Mouse (Mus musculus): ENCODE data around the gene Stpg3. TPM values are rescaled to one million over a fixed set of nuclear protein-coding genes. Genes with fewer than 3 reads are reported as not detected.

Gene Stpg3
- polyA plus RNA-seq, 1 experiment from 2014 or later = not detected

DNA sequence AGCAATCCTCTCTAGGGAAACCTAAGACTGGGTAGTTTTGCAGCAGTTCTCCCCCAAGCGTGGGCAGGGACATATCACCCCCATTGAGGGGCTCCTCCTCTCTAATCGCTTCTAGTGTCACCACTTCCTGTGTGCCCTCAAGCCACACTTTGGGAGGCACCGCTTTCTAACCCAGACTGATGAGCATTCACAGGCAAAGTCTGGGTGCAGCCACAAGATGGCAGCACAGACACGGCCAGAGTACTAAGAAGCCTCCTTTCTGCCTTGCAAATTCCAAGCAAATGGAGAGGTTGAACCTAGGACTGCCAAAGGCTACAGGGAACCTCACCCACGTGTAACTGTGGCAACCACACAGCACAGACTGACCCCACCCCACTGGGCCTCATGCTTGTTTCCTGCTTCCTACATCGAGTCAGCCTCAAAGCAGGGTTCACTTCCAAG is 21.1 kb downstream of the Stpg3 start:
- no peak overlapping the region for H3K27ac ChIP-seq (ENCODE audit: low read depth, low read length)
- H3K4me2 ChIP-seq (ENCODE audit: low read length) = no peak overlapping the region
- ATAC-seq = peak; percentile 75
- 0% methylated on average over 6 of the region's 6 CpGs for WGBS
- H3K9me3 ChIP-seq (ENCODE audit: control insufficient read depth, low read length) = no peaks in the 10 kb centered on the region
- H3K4me3 ChIP-seq (ENCODE audit: low read length) = no peak overlapping the region
- no peaks in the 10 kb centered on the region for H3K4me1 ChIP-seq (ENCODE audit: control insufficient read depth, insufficient read depth, low read depth, low read length)
- H3K27me3 ChIP-seq (replicated peaks; ENCODE audit: control insufficient read depth, insufficient read depth, low read length) = peaks cover 23% of the 10 kb centered on the region
- H3K9ac ChIP-seq (ENCODE audit: low read depth, low read length) = 0 out of 2 replicates have a peak overlapping the region, but pooled peaks have one; percentile 12
- H3K36me3 ChIP-seq (ENCODE audit: control insufficient read depth, insufficient read depth, low read length) = no peaks in the 10 kb centered on the region

DNA sequence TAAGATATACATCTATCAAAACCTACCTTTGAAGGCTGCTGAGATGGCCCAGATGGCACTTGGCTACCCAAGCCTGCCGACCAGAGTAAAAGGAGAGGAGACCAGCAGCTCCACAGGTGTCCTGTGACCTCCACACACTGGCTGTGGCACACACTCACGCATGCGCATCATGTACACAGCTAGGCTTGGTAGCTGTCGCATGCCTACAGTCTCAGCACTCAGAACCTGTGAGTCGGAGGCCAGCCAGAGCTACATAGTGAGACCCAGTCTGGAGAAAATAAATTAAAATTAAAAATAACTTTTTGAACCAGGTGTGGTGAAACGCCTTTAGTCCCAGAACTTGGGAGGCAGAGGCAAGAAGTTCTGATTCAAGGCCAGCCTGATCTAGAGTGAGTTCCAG is 26.6 kb downstream of the Stpg3 start:
- H3K9me3 ChIP-seq (ENCODE audit: control insufficient read depth, low read length) = no peaks in the 10 kb centered on the region
- no peak overlapping the region for H3K4me3 ChIP-seq (ENCODE audit: low read length)
- no peaks in the 10 kb centered on the region for H3K27me3 ChIP-seq (replicated peaks; ENCODE audit: control insufficient read depth, insufficient read depth, low read length)
- no peaks in the 10 kb centered on the region for H3K36me3 ChIP-seq (ENCODE audit: control insufficient read depth, insufficient read depth, low read length)
- WGBS = 79% methylated on average over 6 of the region's 6 CpGs
- H3K4me2 ChIP-seq (ENCODE audit: low read length) = no peak overlapping the region
- H3K4me1 ChIP-seq (ENCODE audit: control insufficient read depth, insufficient read depth, low read depth, low read length) = peaks cover 11% of the 10 kb centered on the region; the same call in 1 of the 2 replicates
- ATAC-seq = no peak
- no peak overlapping the region for H3K9ac ChIP-seq (ENCODE audit: low read depth, low read length)
- H3K27ac ChIP-seq (ENCODE audit: low read depth, low read length) = no peak overlapping the region

DNA sequence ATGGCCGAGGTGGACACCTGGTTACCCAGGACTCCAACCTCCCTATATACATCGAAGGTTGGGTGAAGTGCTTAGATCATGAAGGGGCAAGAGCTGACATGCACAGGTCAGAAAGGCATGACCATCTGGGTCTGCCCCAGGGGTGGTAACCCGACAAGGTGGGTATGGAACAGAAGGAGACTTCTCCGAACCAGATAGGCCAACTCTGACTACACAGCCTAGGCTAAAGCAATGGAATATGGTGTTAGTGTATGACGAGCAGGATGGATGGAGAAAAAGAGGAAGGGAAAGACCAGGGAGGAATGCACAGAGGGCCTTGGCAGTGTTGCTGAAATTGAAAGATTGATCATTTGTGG is 27.9 kb downstream of the Stpg3 start:
- Histone ChIP-seq H3K4me1 (ENCODE audit: control insufficient read depth, insufficient read depth, low read depth, low read length) (peaks cover 17% of the 10 kb centered on the region), H3K27ac (ENCODE audit: low read depth, low read length) (no peak overlapping the region; the same call in 1 of the 2 replicates), H3K9me3 (ENCODE audit: control insufficient read depth, low read length) (no peaks in the 10 kb centered on the region), H3K4me2 (ENCODE audit: low read length) (peak overlapping the region; percentile 83), H3K27me3 (replicated peaks; ENCODE audit: control insufficient read depth, insufficient read depth, low read length) (no peaks in the 10 kb centered on the region), H3K36me3 (ENCODE audit: control insufficient read depth, insufficient read depth, low read length) (no peaks in the 10 kb centered on the region), H3K4me3 (ENCODE audit: low read length) (no peak overlapping the region), H3K9ac (ENCODE audit: low read depth, low read length) (no peak overlapping the region; the same call in 1 of the 2 replicates)
- no peak for ATAC-seq
- 28% methylated on average over 5 of the region's 5 CpGs for WGBS

DNA sequence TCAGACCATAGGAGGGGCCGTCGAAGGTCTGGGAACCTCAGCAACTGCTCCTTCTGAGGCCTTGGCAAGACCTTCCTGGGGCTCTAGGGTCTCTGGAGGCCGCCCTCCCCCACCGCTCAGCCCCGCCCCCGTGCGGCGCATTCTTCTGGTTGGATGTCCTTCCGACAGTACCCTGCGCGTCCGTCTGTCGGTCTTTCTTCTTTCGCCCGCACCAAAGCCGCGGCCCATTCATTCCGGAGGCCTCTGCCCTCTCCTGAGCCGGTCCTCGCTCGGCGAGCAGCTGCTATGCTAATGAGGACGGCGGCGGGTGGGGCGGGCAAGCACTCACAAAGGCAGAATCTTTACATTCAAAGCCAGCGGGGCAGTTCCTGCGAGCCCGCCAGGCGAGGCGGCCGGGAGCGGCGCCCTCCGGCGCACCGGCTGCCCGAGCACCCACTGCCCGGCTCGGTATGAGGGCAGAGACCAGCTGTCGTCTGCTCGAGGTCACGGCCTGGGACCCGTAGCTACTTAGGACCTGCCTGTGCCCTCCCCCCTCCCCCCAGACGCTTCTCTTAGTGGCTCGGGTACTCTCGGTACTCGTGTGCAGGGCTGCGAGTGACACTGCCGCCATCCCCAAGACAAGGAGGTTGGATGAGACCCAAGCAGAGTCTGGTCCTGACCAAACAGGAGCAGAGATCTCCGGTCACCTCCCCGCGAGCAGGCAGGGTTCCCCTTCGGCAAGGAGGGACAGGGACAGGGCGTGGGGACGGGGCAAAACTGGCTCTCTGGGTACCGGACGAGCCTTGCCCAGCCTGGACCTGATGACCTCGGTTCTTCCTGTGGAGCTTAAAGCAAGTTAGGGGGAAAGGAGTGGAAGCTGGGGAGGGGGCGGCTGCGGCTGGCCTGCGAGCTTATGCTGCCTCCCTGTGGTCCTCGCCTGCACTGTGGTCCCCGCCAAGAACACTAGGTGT is 28.5 kb downstream of the Stpg3 start:
- H3K4me2 ChIP-seq (ENCODE audit: low read length) = peak overlapping the region; percentile 83
- no peaks in the 10 kb centered on the region for H3K9me3 ChIP-seq (ENCODE audit: control insufficient read depth, low read length)
- peaks cover 17% of the 10 kb centered on the region for H3K4me1 ChIP-seq (ENCODE audit: control insufficient read depth, insufficient read depth, low read depth, low read length)
- H3K36me3 ChIP-seq (ENCODE audit: control insufficient read depth, insufficient read depth, low read length) = no peaks in the 10 kb centered on the region
- H3K4me3 ChIP-seq (ENCODE audit: low read length) = peak overlapping the region; percentile 47
- peak overlapping the region; percentile 71 for H3K9ac ChIP-seq (ENCODE audit: low read depth, low read length)
- peak overlapping the region; percentile 83 for H3K27ac ChIP-seq (ENCODE audit: low read depth, low read length)
- peak; percentile 73 for ATAC-seq
- H3K27me3 ChIP-seq (replicated peaks; ENCODE audit: control insufficient read depth, insufficient read depth, low read length) = no peaks in the 10 kb centered on the region
- under 1% methylated on average over 54 of the region's 64 CpGs for WGBS

DNA sequence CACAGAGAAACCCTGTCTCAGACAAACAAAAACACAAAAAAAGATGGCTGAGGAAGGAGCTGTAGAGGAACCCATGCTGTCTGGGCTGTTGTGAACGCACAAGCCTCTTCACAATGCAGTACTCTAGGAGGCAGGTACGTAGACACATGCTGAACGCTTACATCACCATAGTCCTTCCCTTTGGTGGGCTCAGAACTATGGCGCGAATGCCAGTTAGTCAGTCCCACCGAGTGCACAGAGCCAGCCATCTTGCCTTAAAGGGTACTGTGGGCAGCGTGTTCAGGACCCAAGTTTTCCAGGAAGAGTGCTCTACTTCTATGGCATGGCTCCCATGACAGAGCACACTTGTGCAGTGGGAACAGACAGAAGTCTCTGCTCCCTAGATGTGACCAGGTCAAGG is 29.9 kb downstream of the Stpg3 start:
- Histone ChIP-seq H3K27me3 (replicated peaks; ENCODE audit: control insufficient read depth, insufficient read depth, low read length) (no peaks in the 10 kb centered on the region), H3K9ac (ENCODE audit: low read depth, low read length) (no peak overlapping the region), H3K4me1 (ENCODE audit: control insufficient read depth, insufficient read depth, low read depth, low read length) (peaks cover 22% of the 10 kb centered on the region), H3K36me3 (ENCODE audit: control insufficient read depth, insufficient read depth, low read length) (no peaks in the 10 kb centered on the region), H3K4me2 (ENCODE audit: low read length) (no peak overlapping the region), H3K27ac (ENCODE audit: low read depth, low read length) (no peak overlapping the region), H3K4me3 (ENCODE audit: low read length) (no peak overlapping the region), H3K9me3 (ENCODE audit: control insufficient read depth, low read length) (no peaks in the 10 kb centered on the region)
- ATAC-seq = no peak
- 77% methylated on average over 7 of the region's 7 CpGs for WGBS

DNA sequence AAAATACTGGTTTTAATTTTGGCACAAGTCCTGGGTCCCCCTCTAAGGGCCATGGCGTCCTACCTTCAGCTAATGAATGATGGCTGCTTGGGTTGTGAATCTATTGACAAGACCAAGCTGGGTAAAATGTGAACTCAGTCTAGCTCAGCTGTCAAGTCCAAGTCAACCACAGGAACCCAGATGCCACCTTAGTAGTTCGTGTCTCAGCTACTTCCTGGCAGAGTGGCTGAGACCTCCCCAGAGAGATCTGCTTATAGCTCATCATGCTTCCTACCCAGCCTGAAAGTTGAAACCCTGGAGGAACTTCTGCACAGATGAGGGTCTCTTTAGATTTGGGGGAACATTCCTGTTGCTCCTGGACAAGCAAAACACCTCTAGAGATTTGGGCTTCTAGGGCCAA is 31.1 kb downstream of the Stpg3 start:
- Histone ChIP-seq H3K27ac (ENCODE audit: low read depth, low read length) (no peak overlapping the region), H3K9ac (ENCODE audit: low read depth, low read length) (no peak overlapping the region), H3K4me3 (ENCODE audit: low read length) (peak overlapping the region; percentile 75), H3K9me3 (ENCODE audit: control insufficient read depth, low read length) (no peaks in the 10 kb centered on the region), H3K4me2 (ENCODE audit: low read length) (peak overlapping the region; percentile 83), H3K4me1 (ENCODE audit: control insufficient read depth, insufficient read depth, low read depth, low read length) (peaks cover 22% of the 10 kb centered on the region), H3K36me3 (ENCODE audit: control insufficient read depth, insufficient read depth, low read length) (no peaks in the 10 kb centered on the region), H3K27me3 (replicated peaks; ENCODE audit: control insufficient read depth, insufficient read depth, low read length) (no peaks in the 10 kb centered on the region)
- ATAC-seq = no peak
- 31% methylated on average over 2 of the region's 2 CpGs for WGBS

DNA sequence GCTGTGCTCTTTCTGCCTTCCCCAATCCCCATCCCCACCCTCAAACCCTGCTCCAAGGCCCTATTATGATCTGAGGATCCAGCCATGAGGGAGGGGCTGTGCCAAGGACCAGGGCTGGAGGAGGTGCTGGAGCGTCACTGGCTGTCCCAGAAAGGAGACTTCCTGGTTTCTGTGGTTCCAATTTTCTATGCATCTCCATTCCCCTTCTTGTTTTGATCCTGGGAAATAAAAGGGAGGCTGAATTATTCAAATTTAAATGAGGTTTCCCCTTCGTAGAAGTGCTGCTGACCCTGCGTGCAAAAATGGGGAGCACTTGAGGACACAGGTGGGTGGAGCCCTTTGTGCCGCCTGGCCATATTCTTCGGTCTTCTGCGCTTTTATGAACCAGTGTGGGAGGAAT is 31.8 kb downstream of the Stpg3 start:
- Histone ChIP-seq H3K4me1 (ENCODE audit: control insufficient read depth, insufficient read depth, low read depth, low read length) (peaks cover 27% of the 10 kb centered on the region), H3K4me3 (ENCODE audit: low read length) (peak overlapping the region; percentile 75), H3K4me2 (ENCODE audit: low read length) (peak overlapping the region; percentile 83), H3K27me3 (replicated peaks; ENCODE audit: control insufficient read depth, insufficient read depth, low read length) (no peaks in the 10 kb centered on the region), H3K9me3 (ENCODE audit: control insufficient read depth, low read length) (no peaks in the 10 kb centered on the region), H3K9ac (ENCODE audit: low read depth, low read length) (no peak overlapping the region), H3K36me3 (ENCODE audit: control insufficient read depth, insufficient read depth, low read length) (no peaks in the 10 kb centered on the region), H3K27ac (ENCODE audit: low read depth, low read length) (no peak overlapping the region)
- ATAC-seq = no peak
- WGBS = 13% methylated on average over 6 of the region's 6 CpGs

DNA sequence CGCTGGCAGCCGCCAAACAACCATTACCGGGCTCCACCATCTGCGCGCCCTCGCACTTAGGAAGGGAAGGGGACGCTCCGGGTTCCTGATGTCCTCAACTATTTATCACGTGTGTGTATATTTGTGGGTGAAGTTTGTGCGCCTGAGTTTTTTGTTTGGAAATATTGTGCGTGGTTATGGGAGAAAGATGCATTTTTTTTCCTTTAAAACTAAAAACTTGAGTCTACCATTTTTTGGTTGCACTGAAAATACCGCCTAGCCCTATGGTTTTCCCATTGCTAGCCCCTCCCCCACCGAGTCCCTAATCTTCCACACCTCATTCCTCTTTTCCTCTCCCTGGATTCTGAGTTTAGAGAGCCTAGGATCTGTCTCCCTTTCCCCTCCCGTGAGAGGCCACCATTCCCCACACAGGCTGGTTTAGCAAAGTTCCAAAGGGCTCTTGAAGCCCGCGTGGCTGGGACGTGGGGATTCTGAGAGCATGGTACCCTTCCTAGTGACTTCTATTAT is 32.5 kb downstream of the Stpg3 start:
- peak overlapping the region; percentile 84 for H3K27ac ChIP-seq (ENCODE audit: low read depth, low read length)
- peak overlapping the region; percentile 73 for H3K9ac ChIP-seq (ENCODE audit: low read depth, low read length)
- H3K36me3 ChIP-seq (ENCODE audit: control insufficient read depth, insufficient read depth, low read length) = no peaks in the 10 kb centered on the region
- peak overlapping the region; percentile 75 for H3K4me3 ChIP-seq (ENCODE audit: low read length)
- peak overlapping the region; percentile 83 for H3K4me2 ChIP-seq (ENCODE audit: low read length)
- H3K9me3 ChIP-seq (ENCODE audit: control insufficient read depth, low read length) = no peaks in the 10 kb centered on the region
- ATAC-seq = no peak
- 0% methylated on average over 17 of the region's 17 CpGs for WGBS
- H3K27me3 ChIP-seq (replicated peaks; ENCODE audit: control insufficient read depth, insufficient read depth, low read length) = no peaks in the 10 kb centered on the region
- peaks cover 32% of the 10 kb centered on the region for H3K4me1 ChIP-seq (ENCODE audit: control insufficient read depth, insufficient read depth, low read depth, low read length)

All from hindbrain, embryonic 16.5 days (tissue).